In genomic region chr1:55406531-55407375, GRCm38 (mm10) we compare ENCODE assay signal across 8 mouse cellular contexts. TPM values are rescaled to one million over a fixed set of nuclear protein-coding genes. Genes with fewer than 3 reads are reported as not detected.
A peak's percentile ranks its signal among the peaks of the same experiment; 100 is the strongest.
DNase-seq lines count a peak whose midpoint lies in the region; ATAC-seq and TF ChIP-seq lines count a peak whose summit lies in the region.

No protein-coding gene starts in this region.

- no peaks in the 10 kb centered on the region for H3K9me3 ChIP-seq in intestine, postnatal 0 days (ENCODE audit: control insufficient read depth)

- H3K9ac ChIP-seq in intestine, postnatal 0 days (ENCODE audit: low read depth, low read length) = peak overlapping the region; percentile 34
- H3K9ac ChIP-seq in liver, adult 2 months (ENCODE audit: low read depth, low read length) = peak overlapping the region; percentile 61; the same call in 1 of the 2 replicates

- no peaks in the 10 kb centered on the region for H3K79me2 ChIP-seq in liver, adult 2 months (ENCODE audit: control insufficient read depth, insufficient read depth, low read length)

- 4% methylated on average over 35 of the region's 35 CpGs for WGBS in intestine, postnatal 0 days
- WGBS in liver, adult 2 months = 6% methylated on average over 35 of the region's 35 CpGs

- TF ChIP-seq POLR2A in testis, adult 2 months (IDR thresholded peaks at IDR 0.05; ENCODE audit: control insufficient read depth, low read depth, low read length) = no peak
- TF ChIP-seq POLR2A in liver, adult 2 months (IDR thresholded peaks at IDR 0.05; ENCODE audit: extremely low read depth, insufficient read depth, low read length) = no peak

- H3K4me2 ChIP-seq in intestine, postnatal 0 days (replicated peaks; ENCODE audit: low read depth) = peak overlapping the region; percentile 85

- TF ChIP-seq CTCF in testis, adult 2 months (IDR thresholded peaks at IDR 0.05; ENCODE audit: control insufficient read depth, insufficient read depth, insufficient replicate concordance, low read depth, low read length) = no peak
- no peak for TF ChIP-seq CTCF in intestine, postnatal 0 days (IDR thresholded peaks at IDR 0.05; ENCODE audit: low read depth)
- TF ChIP-seq CTCF in liver, adult 2 months (IDR thresholded peaks at IDR 0.05; ENCODE audit: low read depth, low read length) = no peak

- ATAC-seq in intestine, postnatal 0 days = no peak

- peaks cover 13% of the 10 kb centered on the region for H3K4me1 ChIP-seq in testis, adult 2 months (ENCODE audit: control insufficient read depth, insufficient read depth, low read length)
- H3K4me1 ChIP-seq in intestine, postnatal 0 days (replicated peaks; ENCODE audit: control insufficient read depth, insufficient read depth, low read length) = no peaks in the 10 kb centered on the region
- no peaks in the 10 kb centered on the region for H3K4me1 ChIP-seq in liver, adult 2 months (ENCODE audit: control insufficient read depth, insufficient read depth, low read length)

- no peaks in the 10 kb centered on the region for H3K27me3 ChIP-seq in testis, adult 2 months (ENCODE audit: control insufficient read depth, insufficient read depth, low read length)
- peaks cover 21% of the 10 kb centered on the region for H3K27me3 ChIP-seq in intestine, postnatal 0 days (replicated peaks; ENCODE audit: control insufficient read depth, insufficient read depth, low read length)
- H3K27me3 ChIP-seq in liver, adult 2 months (ENCODE audit: control insufficient read depth, insufficient read depth, low read length) = 0 out of 2 replicates have a peak, but pooled peaks cover 4% of the 10 kb centered on the region

- DNase-seq in testis, postnatal 10 days (ENCODE audit: low spot score) = no peak
- peak; percentile 22 for DNase-seq in cerebellum, adult 9-10 months
- DNase-seq in heart, adult 18-20 months = peak; percentile 26 to 40
- DNase-seq in liver, adult 2 months (ENCODE audit: extremely low read depth, low read depth, low spot score) = no peak
- peak; percentile 34 for DNase-seq in naive thymus-derived CD4-positive, alpha-beta T cell, adult 2 months (ENCODE audit: low read depth)
- no peak for DNase-seq in urinary bladder, adult 2 months (ENCODE audit: low spot score)

- H3K4me3 ChIP-seq in testis, adult 2 months (ENCODE audit: control insufficient read depth, low read depth, low read length) = peak overlapping the region; percentile 88
- peak overlapping the region; percentile 60 for H3K4me3 ChIP-seq in intestine, postnatal 0 days (ENCODE audit: low read depth, low read length)
- peak overlapping the region; percentile 77 for H3K4me3 ChIP-seq in liver, adult 2 months (ENCODE audit: insufficient read depth, low read depth, low read length)

- H3K36me3 ChIP-seq in testis, adult 2 months (ENCODE audit: control insufficient read depth, insufficient read depth, low read length) = no peaks in the 10 kb centered on the region
- H3K36me3 ChIP-seq in intestine, postnatal 0 days (ENCODE audit: control insufficient read depth, insufficient read depth) = no peaks in the 10 kb centered on the region
- no peaks in the 10 kb centered on the region for H3K36me3 ChIP-seq in liver, adult 2 months (ENCODE audit: control insufficient read depth, insufficient read depth, low read length)

- H3K27ac ChIP-seq in testis, adult 2 months (ENCODE audit: control insufficient read depth, insufficient read depth, low read depth, low read length) = no peak overlapping the region
- peak overlapping the region; percentile 41; the same call in 1 of the 2 replicates for H3K27ac ChIP-seq in intestine, postnatal 0 days (ENCODE audit: low read depth, low read length)
- no peak overlapping the region for H3K27ac ChIP-seq in liver, adult 2 months (replicated peaks; ENCODE audit: insufficient read depth, low read depth, low read length)

RNA-seq across cellular contexts. Expression of gene Plcl1, which starts 1.0 kb away (rescaled TPM):
- polyA plus RNA-seq in testis, adult 2 months (2012; rRNA removed) = 0.21 and 0.38 TPM in 2 replicates
- total RNA-seq in heart, adult 18-20 months (2021) = 1 to 10 TPM; 2.7 to 3.3 TPM
- polyA plus RNA-seq in intestine, postnatal 0 days (2015; fragmentation: Nextera tagmentation; extraction: Ambion mirVana) = 1.1 and 1.3 TPM in 2 replicates
- total RNA-seq in liver, adult 2 months (2014; rRNA removed) = 0.60 and 0.65 TPM in 2 replicates
- polyA plus RNA-seq in liver, adult 2 months (2012; rRNA removed) = 0.04 and 0.09 TPM in 2 replicates
- polyA plus RNA-seq in urinary bladder, adult 2 months (2012; rRNA removed) = 6.7 and 9.2 TPM in 2 replicates

RNA-seq across cellular contexts. Expression of gene Boll, which starts 43.5 kb away (rescaled TPM):
- polyA plus RNA-seq in testis, adult 2 months (2012; rRNA removed) = 151 and 152 TPM in 2 replicates
- total RNA-seq in heart, adult 18-20 months (2021) = not detected
- 0.10 and 0.18 TPM in 2 replicates for polyA plus RNA-seq in intestine, postnatal 0 days (2015; fragmentation: Nextera tagmentation; extraction: Ambion mirVana)
- 0.20 TPM in 1 of 2 replicates, not detected in the other for total RNA-seq in liver, adult 2 months (2014; rRNA removed)
- polyA plus RNA-seq in liver, adult 2 months (2012; rRNA removed) = not detected in 2 replicates
- polyA plus RNA-seq in urinary bladder, adult 2 months (2012; rRNA removed) = 0.07 TPM in 1 of 2 replicates, not detected in the other

Comparison
In these comparisons a context has a peak if more than half of its experiments do, and no peak if none do; other contexts are left out.
1. DNase-seq: peak in cerebellum, adult 9-10 months (single experiment), heart, adult 18-20 months (2 of 2) and naive thymus-derived CD4-positive, alpha-beta T cell, adult 2 months (single experiment); none in testis, postnatal 10 days (single experiment), liver, adult 2 months (single experiment) and urinary bladder, adult 2 months (single experiment).
2. RNA of gene Boll, which starts 43.5 kb away (polyA plus RNA-seq): 151 to 152 TPM in testis, adult 2 months; 0.10 to 0.18 TPM in intestine, postnatal 0 days, 0.07 TPM in urinary bladder, adult 2 months and not detected in liver, adult 2 months; every median in the first group is over 100 times any median in the second.
3. Peak in every context shown above with its lines, with median percentiles within 50 percentile points of each other: H3K4me3 ChIP-seq.